Mouse (Mus musculus) midbrain, embryonic 15.5 days (tissue): ENCODE measurements around the gene Erbb2. TPM values are rescaled to one million over a fixed set of nuclear protein-coding genes. Genes with fewer than 3 reads are reported as not detected.

Experiments
- ATAC-seq: fragments of 200-750 bp; cut with Nextera tagmentation; replicated peaks from 2 replicates; pipeline ENCODE4 v1.8.0; 2017; ENCODE audit warnings: moderate TSS enrichment
- H3K27ac ChIP-seq: fragments of 300-500 bp; sonication (generic); 2 replicates; pipeline ENCODE4 v1.5.1; 2015; ENCODE audit warnings: mild to moderate bottlenecking, inconsistent platforms
- H3K27me3 ChIP-seq: fragments of 300-500 bp; sonication (generic); replicated peaks from 2 replicates; pipeline ENCODE4 v1.6.1; 2015; ENCODE audit warnings: inconsistent platforms
- H3K36me3 ChIP-seq: fragments of 300-500 bp; sonication (generic); replicated peaks from 2 replicates; pipeline ENCODE4 v1.6.1; 2015; ENCODE audit warnings: inconsistent platforms
- H3K4me1 ChIP-seq: fragments of 300-500 bp; sonication (generic); 2 replicates; pipeline ENCODE4 v1.6.1; 2015; ENCODE audit warnings: inconsistent platforms
- H3K4me2 ChIP-seq: fragments of 300-500 bp; sonication (generic); 2 replicates; pipeline ENCODE4 v1.6.1; 2015; ENCODE audit warnings: inconsistent platforms, mild to moderate bottlenecking, moderate library complexity
- H3K4me3 ChIP-seq: fragments of 300-500 bp; sonication (generic); 2 replicates; pipeline ENCODE4 v1.5.1; 2015; ENCODE audit warnings: mild to moderate bottlenecking, inconsistent platforms
- H3K9ac ChIP-seq: fragments of 300-500 bp; sonication (generic); 2 replicates; pipeline ENCODE4 v1.6.1; 2015; ENCODE audit warnings: mild to moderate bottlenecking, inconsistent platforms
- H3K9me3 ChIP-seq: fragments of 300-500 bp; sonication (generic); 2 replicates; pipeline ENCODE4 v1.6.1; 2016; ENCODE audit warnings: inconsistent platforms
- WGBS: fragments of 180-500 bp; shearing (Covaris S2); methylation state at CpG from one replicate; pipeline ENCODE4 v1.1.7; 2015; ENCODE audit warnings: mixed read lengths; 5-methylcytosine and 5-hydroxymethylcytosine counted together
- polyA plus RNA-seq: library from polyadenylated mRNA; unstranded; fragments of >200 nt; fragmentation: Nextera tagmentation; extraction: Ambion mirVana; gene quantifications from 2 replicates; pipeline ENCODE4 v1.2.1, GENCODE M21; 2015

Gene Erbb2
- polyA plus RNA-seq, 1 experiment from 2014 or later, result 6.8 TPM

- Histone ChIP-seq H3K36me3 (no peaks in the 10 kb centered on the region), H3K4me1 (no peaks in the 10 kb centered on the region), H3K4me2 (peak overlapping the region; percentile 25; the same call in 1 of the 2 replicates), H3K4me3 (no peak overlapping the region), H3K9me3 (no peaks in the 10 kb centered on the region), H3K27ac (no peak overlapping the region), H3K9ac (no peak overlapping the region), H3K27me3 (peaks cover 49% of the 10 kb centered on the region)
- 60% methylated on average over 14 of the region's 14 CpGs for WGBS
- no peak for ATAC-seq
These were observed 25.2 kb upstream of the Erbb2 start for GRCm38 (mm10) chr11:98387056-98387577.

- ATAC-seq, result no peak
- H3K9me3 ChIP-seq, result no peaks in the 10 kb centered on the region
- H3K27me3 ChIP-seq, result peaks cover 49% of the 10 kb centered on the region
- H3K36me3 ChIP-seq, result no peaks in the 10 kb centered on the region
- H3K4me2 ChIP-seq, result no peak overlapping the region
- H3K9ac ChIP-seq, result no peak overlapping the region
- no peaks in the 10 kb centered on the region; the same call in 1 of the 2 replicates for H3K4me1 ChIP-seq
- H3K4me3 ChIP-seq, result no peak overlapping the region
- 72% methylated on average over 10 of the region's 10 CpGs for WGBS
- no peak overlapping the region for H3K27ac ChIP-seq
These were observed 24.0 kb upstream of the Erbb2 start for GRCm38 (mm10) chr11:98388282-98388681.

GRCm38 (mm10) chr11:98389221-98389780 lies 23.0 kb upstream of the Erbb2 start:
- no peak overlapping the region for H3K27ac ChIP-seq
- no peaks in the 10 kb centered on the region for H3K9me3 ChIP-seq
- H3K4me1 ChIP-seq, result no peaks in the 10 kb centered on the region; the same call in none of the 2 replicates
- peaks cover 49% of the 10 kb centered on the region for H3K27me3 ChIP-seq
- no peak overlapping the region for H3K4me2 ChIP-seq
- H3K9ac ChIP-seq, result no peak overlapping the region
- no peak for ATAC-seq
- no peaks in the 10 kb centered on the region for H3K36me3 ChIP-seq
- WGBS, result 24% methylated on average over 9 of the region's 9 CpGs
- H3K4me3 ChIP-seq, result no peak overlapping the region

- no peak overlapping the region for H3K4me3 ChIP-seq
- peaks cover 46% of the 10 kb centered on the region for H3K27me3 ChIP-seq
- H3K4me2 ChIP-seq, result no peak overlapping the region
- 68% methylated on average over 12 of the region's 12 CpGs for WGBS
- H3K9me3 ChIP-seq, result no peaks in the 10 kb centered on the region
- H3K4me1 ChIP-seq, result no peaks in the 10 kb centered on the region; the same call in none of the 2 replicates
- H3K36me3 ChIP-seq, result no peaks in the 10 kb centered on the region
- H3K27ac ChIP-seq, result no peak overlapping the region
- ATAC-seq, result no peak
- H3K9ac ChIP-seq, result no peak overlapping the region
These were observed 22.1 kb upstream of the Erbb2 start for GRCm38 (mm10) chr11:98390141-98390540.

- H3K27ac ChIP-seq, result no peak overlapping the region
- no peak overlapping the region for H3K4me3 ChIP-seq
- no peaks in the 10 kb centered on the region for H3K9me3 ChIP-seq
- H3K9ac ChIP-seq, result no peak overlapping the region
- H3K27me3 ChIP-seq, result peaks cover 29% of the 10 kb centered on the region
- no peaks in the 10 kb centered on the region for H3K36me3 ChIP-seq
- WGBS, result 24% methylated on average over 6 of the region's 8 CpGs
- H3K4me2 ChIP-seq, result no peak overlapping the region
- no peaks in the 10 kb centered on the region; the same call in none of the 2 replicates for H3K4me1 ChIP-seq
- ATAC-seq, result no peak
These were observed 20.2 kb upstream of the Erbb2 start for GRCm38 (mm10) chr11:98392034-98392433.

GRCm38 (mm10) chr11:98392645-98393044 lies 19.6 kb upstream of the Erbb2 start:
- 53% methylated on average over 4 of the region's 4 CpGs for WGBS
- ATAC-seq, result no peak
- Histone ChIP-seq H3K27ac (no peak overlapping the region), H3K4me2 (no peak overlapping the region), H3K36me3 (no peaks in the 10 kb centered on the region), H3K9me3 (no peaks in the 10 kb centered on the region), H3K27me3 (peaks cover 23% of the 10 kb centered on the region), H3K4me3 (no peak overlapping the region), H3K4me1 (no peaks in the 10 kb centered on the region; the same call in none of the 2 replicates), H3K9ac (no peak overlapping the region)

- no peaks in the 10 kb centered on the region; the same call in none of the 2 replicates for H3K4me1 ChIP-seq
- H3K9ac ChIP-seq, result no peak overlapping the region
- no peak overlapping the region for H3K27ac ChIP-seq
- 74% methylated on average over 6 of the region's 6 CpGs for WGBS
- H3K27me3 ChIP-seq, result peaks cover 16% of the 10 kb centered on the region
- H3K36me3 ChIP-seq, result no peaks in the 10 kb centered on the region
- no peak overlapping the region for H3K4me2 ChIP-seq
- H3K4me3 ChIP-seq, result no peak overlapping the region
- ATAC-seq, result no peak
- no peaks in the 10 kb centered on the region for H3K9me3 ChIP-seq
These were observed 19.0 kb upstream of the Erbb2 start for GRCm38 (mm10) chr11:98393317-98393716.

- Histone ChIP-seq H3K4me1 (no peaks in the 10 kb centered on the region; the same call in none of the 2 replicates), H3K9me3 (no peaks in the 10 kb centered on the region), H3K4me2 (no peak overlapping the region), H3K27me3 (peaks cover 11% of the 10 kb centered on the region; the same call in 1 of the 2 replicates), H3K9ac (no peak overlapping the region), H3K27ac (no peak overlapping the region), H3K36me3 (no peaks in the 10 kb centered on the region), H3K4me3 (no peak overlapping the region)
- ATAC-seq, result no peak
- 59% methylated on average over 6 of the region's 6 CpGs for WGBS
These were observed 18.0 kb upstream of the Erbb2 start for GRCm38 (mm10) chr11:98394301-98394700.

- Histone ChIP-seq H3K27me3 (peaks cover 11% of the 10 kb centered on the region; the same call in 1 of the 2 replicates), H3K4me3 (no peak overlapping the region), H3K4me2 (no peak overlapping the region), H3K36me3 (no peaks in the 10 kb centered on the region), H3K9ac (no peak overlapping the region), H3K27ac (no peak overlapping the region), H3K4me1 (peaks cover 3% of the 10 kb centered on the region), H3K9me3 (no peaks in the 10 kb centered on the region)
- WGBS, result 53% methylated on average over 4 of the region's 4 CpGs
- ATAC-seq, result no peak
These were observed 17.2 kb upstream of the Erbb2 start for GRCm38 (mm10) chr11:98395041-98395440.

GRCm38 (mm10) chr11:98397946-98398345 lies 14.3 kb upstream of the Erbb2 start:
- 89% methylated on average over 7 of the region's 7 CpGs for WGBS
- no peak for ATAC-seq
- no peak overlapping the region for H3K4me2 ChIP-seq
- no peaks in the 10 kb centered on the region for H3K36me3 ChIP-seq
- H3K27me3 ChIP-seq, result no peaks in the 10 kb centered on the region; the same call in 1 of the 2 replicates
- peaks cover 7% of the 10 kb centered on the region for H3K4me1 ChIP-seq
- H3K4me3 ChIP-seq, result no peak overlapping the region
- H3K9me3 ChIP-seq, result no peaks in the 10 kb centered on the region
- H3K27ac ChIP-seq, result no peak overlapping the region
- H3K9ac ChIP-seq, result no peak overlapping the region

- Histone ChIP-seq H3K4me3 (peak within 1 kb of the TSS; percentile 59), H3K27ac (peak within 1 kb of the TSS; percentile 96), H3K9me3 (no peaks in the 10 kb centered on the region), H3K9ac (peak within 1 kb of the TSS; percentile 69), H3K36me3 (no peaks in the 10 kb centered on the region), H3K4me1 (peaks cover 7% of the 10 kb centered on the region), H3K27me3 (peaks cover 5% of the 10 kb centered on the region), H3K4me2 (peak within 1 kb of the TSS; percentile 74)
- ATAC-seq, result peak; percentile 91
- under 1% methylated on average over 40 of the region's 40 CpGs for WGBS
These were observed 12.0 kb upstream of the Erbb2 start, which contains the start of gene Pgap3 for GRCm38 (mm10) chr11:98400161-98400726. Pgap3 (minus strand) TSS chr11:98400490.

GRCm38 (mm10) chr11:98400816-98401215 lies 11.5 kb upstream of the Erbb2 start:
- Histone ChIP-seq H3K4me3 (peak overlapping the region; percentile 59), H3K36me3 (no peaks in the 10 kb centered on the region), H3K27ac (peak overlapping the region; percentile 96), H3K9me3 (no peaks in the 10 kb centered on the region), H3K27me3 (peaks cover 5% of the 10 kb centered on the region), H3K4me2 (peak overlapping the region; percentile 74), H3K9ac (peak overlapping the region; percentile 69), H3K4me1 (peaks cover 7% of the 10 kb centered on the region)
- WGBS, result 65% methylated on average over 3 of the region's 3 CpGs
- 0 out of 2 replicates have a peak, but pooled peaks have one; percentile 1 for ATAC-seq
